Mouse (Mus musculus) kidney, adult 2 months (tissue): ENCODE data around the gene Sox12.

Source experiments
- CTCF ChIP-seq: fragments of 200-500 bp; conservative IDR thresholded peaks from 2 replicates; pipeline ENCODE4 v1.5.1; 2011; ENCODE audit warnings: low read depth, mild to moderate bottlenecking, control low read depth, low read length, moderate library complexity, mixed read lengths; ENCODE audit not compliant: insufficient read depth, insufficient read length
- POLR2A ChIP-seq: fragments of 200-500 bp; IDR thresholded peaks from one replicate; pipeline ENCODE4 v1.6.1; 2011; ENCODE audit warnings: low read depth, low read length, control low read depth

- TF ChIP-seq POLR2A (no peak), CTCF (no peak)
Observed at GRCm38 (mm10) chr2:152415786-152416185, 17.9 kb upstream of the Sox12 start.
